Mouse (Mus musculus): ENCODE measurements around the gene Hivep3. TPM values are rescaled to one million over a fixed set of nuclear protein-coding genes. Genes with fewer than 3 reads are reported as not detected.

Hivep3 gene
- total and polyA plus RNA-seq, 3 experiments: 14.4 to 32.3 (median 21.2) TPM

GRCm38 (mm10) chr4:119897054-119897855 lies 163.7 kb downstream of the Hivep3 start:
- peaks cover 27 to 49% of the 10 kb centered on the region in 2 experiments for H3K4me1 ChIP-seq (ENCODE audit: control insufficient read depth in 1 of 2, insufficient read depth in 2 of 2)
- peak overlapping the region; percentile 47; the same call in 1 of the 2 replicates for H3K27ac ChIP-seq (ENCODE audit: insufficient read depth, low read depth)
- no peaks in the 10 kb centered on the region for H3K79me2 ChIP-seq (replicated peaks; ENCODE audit: control insufficient read depth, extremely low read depth, insufficient read depth, poor library complexity, severe bottlenecking)
- no peaks in the 10 kb centered on the region for H3K27me3 ChIP-seq (replicated peaks)
- no peaks in the 10 kb centered on the region for H3K36me3 ChIP-seq (replicated peaks in 1 of 2; ENCODE audit: control insufficient read depth in 1 of 2, insufficient read depth in 1 of 2, low read length in 1 of 2)
- no peaks in the 10 kb centered on the region for H3K9me3 ChIP-seq (replicated peaks; ENCODE audit: low read length)
- H3K4me3 ChIP-seq (replicated peaks in 1 of 3; ENCODE audit: low read depth in 2 of 3, low read length in 2 of 3, poor library complexity in 1 of 3): no peak overlapping the region
- TF ChIP-seq SMC3 (IDR thresholded peaks at IDR 0.05; ENCODE audit: low read depth, low read length) (peak; percentile 25), EP300 (IDR thresholded peaks at IDR 0.05; ENCODE audit: low read length) (peak; percentile 83), MXI1 (IDR thresholded peaks at IDR 0.05; ENCODE audit: low read depth, low read length) (peak; percentile 46; the same call in 1 of the 2 replicates), ETS1 (conservative IDR thresholded peaks at IDR 0.05; ENCODE audit: low read depth, low read length) (peak; percentile 66), MAZ (IDR thresholded peaks at IDR 0.05; ENCODE audit: low read depth, low read length) (peak; percentile 27; the same call in 1 of the 2 replicates), SIN3A (IDR thresholded peaks at IDR 0.05; ENCODE audit: low read length) (no peak), JUN (IDR thresholded peaks at IDR 0.05; ENCODE audit: insufficient read depth, low read depth, low read length) (0 out of 2 replicates have a peak, but pooled peaks have one; percentile 18), MYC (IDR thresholded peaks at IDR 0.05; ENCODE audit: low read depth, low read length) (peak; percentile 61), POLR2AphosphoS2 (IDR thresholded peaks at IDR 0.05; ENCODE audit: low read depth, low read length) (no peak), MEF2A (IDR thresholded peaks at IDR 0.05; ENCODE audit: borderline replicate concordance, low read depth, low read length) (peak; percentile 81; the same call in 1 of the 2 replicates), ELF1 (IDR thresholded peaks at IDR 0.05; ENCODE audit: low read depth, low read length) (0 out of 2 replicates have a peak, but pooled peaks have one; percentile 24), MAFK (IDR thresholded peaks at IDR 0.05; ENCODE audit: insufficient replicate concordance, low read length) (peak; percentile 86), IRF4 (IDR thresholded peaks at IDR 0.05; ENCODE audit: low read depth, low read length) (peak; percentile 83), CHD2 (IDR thresholded peaks at IDR 0.05; ENCODE audit: low read length) (peak; percentile 37; the same call in 1 of the 2 replicates), BHLHE40 (IDR thresholded peaks at IDR 0.05; ENCODE audit: low read depth, low read length) (peak; percentile 63; the same call in 1 of the 2 replicates), RCOR1 (conservative IDR thresholded peaks at IDR 0.05; ENCODE audit: low read depth, low read length) (0 out of 2 replicates have a peak, but pooled peaks have one; percentile 51), USF1 (IDR thresholded peaks at IDR 0.05; ENCODE audit: low read depth, low read length) (no peak), TCF12 (IDR thresholded peaks at IDR 0.05; ENCODE audit: low read depth, low read length) (peak; percentile 70; the same call in 1 of the 2 replicates), NELFE (IDR thresholded peaks at IDR 0.05; ENCODE audit: low read depth, low read length) (0 out of 2 replicates have a peak, but pooled peaks have one; percentile 38), E2F4 (IDR thresholded peaks at IDR 0.05; ENCODE audit: insufficient replicate concordance, low read depth, low read length) (no peak), JUND (conservative IDR thresholded peaks at IDR 0.05; ENCODE audit: low read depth, low read length) (peak; percentile 18; the same call in 1 of the 2 replicates), MAX (IDR thresholded peaks at IDR 0.05; ENCODE audit: low read length) (peak; percentile 72; the same call in 1 of the 2 replicates), GABPA (IDR thresholded peaks at IDR 0.05; ENCODE audit: insufficient replicate concordance, low read depth, low read length) (no peak)
- H3K9ac ChIP-seq (ENCODE audit: insufficient read depth, low read depth): no peak overlapping the region
- peak; percentile 68 for DNase-seq (ENCODE audit: extremely low read depth)
- in situ Hi-C loops (cut with MboI; ENCODE audit: low pct_ligation_motif_present, low pct_unique_long_range_greater_than_20kb, low sequenced_read_pairs): no loop called here
- dilution Hi-C loops (cut with MboI; ENCODE audit: extremely low pct_ligation_motif_present, extremely low pct_unique_long_range_greater_than_20kb, low sequenced_read_pairs): no loop called here
- H3K4me2 ChIP-seq (ENCODE audit: insufficient read depth, low read depth, poor library complexity, severe bottlenecking): peak overlapping the region; percentile 32
